Mouse (Mus musculus): ENCODE measurements around the gene Ift88.

DNA sequence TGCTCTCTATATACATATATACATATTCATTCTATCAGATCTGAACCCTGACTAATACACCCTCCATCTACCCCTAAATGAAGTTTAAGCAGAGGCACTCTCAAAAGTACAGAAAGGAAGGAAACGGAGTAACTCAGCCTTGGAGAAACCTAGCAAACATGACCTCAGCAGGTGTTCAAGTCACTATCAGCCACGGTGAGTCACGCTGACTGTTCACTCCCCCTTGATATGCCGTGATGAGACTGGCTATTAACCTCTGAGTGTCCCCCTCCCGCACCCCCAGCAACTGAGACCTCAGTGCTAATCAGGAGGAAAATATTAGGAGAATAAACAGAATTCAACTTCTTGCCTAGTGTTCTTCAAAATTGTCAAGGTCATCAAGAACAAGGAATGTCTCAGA, 38.2 kb upstream of the Ift88 start:
- TF ChIP-seq GATA1 (IDR thresholded peaks at IDR 0.05; ENCODE audit: low read length): no peak
- no peak for TF ChIP-seq TAL1 (IDR thresholded peaks at IDR 0.05; ENCODE audit: low read length)

Data from erythroblast, embryonic 14.5 days (primary cell).